Mouse (Mus musculus) cerebellum, postnatal 4 days (tissue): ENCODE data around the gene Fbxo34.

Source experiments
- DNase-seq, 2 experiments: peaks; one replicate each; pipeline ENCODE4 v3.0.0; 2022; ENCODE audit warnings: low spot score in 2 of 2, mixed read lengths in 1 of 2

Gene Fbxo34

DNA sequence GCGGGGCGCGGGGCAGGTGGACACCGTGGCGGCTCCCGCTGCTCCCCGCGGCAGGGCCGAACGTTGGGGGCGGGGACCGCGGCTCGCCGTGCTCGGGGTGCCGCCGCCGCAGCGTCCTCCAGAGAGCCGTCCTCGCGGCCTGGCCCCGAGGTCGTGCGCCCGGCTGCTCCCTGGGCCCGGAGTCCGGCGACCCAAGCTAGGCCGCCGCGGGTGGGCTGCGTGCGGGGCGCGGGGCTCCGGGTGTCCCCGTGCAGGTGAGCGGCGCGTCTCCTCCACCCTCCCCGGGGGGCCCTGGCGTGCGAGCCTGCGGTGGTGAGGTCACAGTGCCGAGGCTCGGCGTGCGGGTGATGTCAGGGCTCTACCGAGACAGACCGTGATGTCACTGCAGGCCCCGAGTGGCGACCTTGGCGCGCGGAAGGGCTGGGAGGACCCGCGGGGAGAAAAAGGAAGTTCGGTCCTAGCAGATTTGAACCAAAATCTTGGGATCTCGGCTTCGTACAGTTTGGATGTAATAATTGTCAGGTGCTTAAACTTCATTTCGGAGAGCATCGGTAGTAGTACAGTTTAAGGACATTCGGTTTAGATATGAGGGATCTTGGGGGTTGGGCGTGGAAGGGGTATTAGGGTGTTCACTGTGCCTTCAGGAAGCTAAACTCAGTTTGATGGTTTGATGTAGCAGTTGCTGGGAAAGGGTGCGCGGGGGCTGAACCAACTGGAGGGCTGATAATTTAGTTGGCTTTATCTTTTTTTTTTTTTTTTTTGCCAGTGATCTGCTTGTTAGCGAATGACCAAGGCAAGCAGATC is 22.7 kb downstream of the Fbxo34 start:
- DNase-seq = peak; percentile 46 to 60

DNA sequence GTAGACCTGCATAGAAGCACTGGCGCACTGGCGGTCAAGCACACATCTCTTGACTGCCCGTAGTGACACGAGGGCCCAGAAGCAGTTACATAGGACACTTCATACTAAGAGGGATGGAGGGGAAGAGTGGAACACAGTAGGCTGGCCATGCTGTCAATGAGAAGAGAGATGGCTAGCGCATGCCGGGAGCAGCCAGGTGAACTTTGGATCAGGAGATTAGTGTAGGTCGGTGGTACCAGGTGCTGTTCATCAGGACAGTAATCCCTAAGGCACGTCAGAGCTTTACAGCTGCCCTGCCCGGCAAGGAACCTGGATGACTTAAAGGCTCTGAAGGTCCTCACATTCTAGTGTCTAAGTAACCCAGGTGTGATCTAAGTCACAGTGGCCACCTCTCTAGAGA is 23.7 kb downstream of the Fbxo34 start:
- DNase-seq = no peak

DNA sequence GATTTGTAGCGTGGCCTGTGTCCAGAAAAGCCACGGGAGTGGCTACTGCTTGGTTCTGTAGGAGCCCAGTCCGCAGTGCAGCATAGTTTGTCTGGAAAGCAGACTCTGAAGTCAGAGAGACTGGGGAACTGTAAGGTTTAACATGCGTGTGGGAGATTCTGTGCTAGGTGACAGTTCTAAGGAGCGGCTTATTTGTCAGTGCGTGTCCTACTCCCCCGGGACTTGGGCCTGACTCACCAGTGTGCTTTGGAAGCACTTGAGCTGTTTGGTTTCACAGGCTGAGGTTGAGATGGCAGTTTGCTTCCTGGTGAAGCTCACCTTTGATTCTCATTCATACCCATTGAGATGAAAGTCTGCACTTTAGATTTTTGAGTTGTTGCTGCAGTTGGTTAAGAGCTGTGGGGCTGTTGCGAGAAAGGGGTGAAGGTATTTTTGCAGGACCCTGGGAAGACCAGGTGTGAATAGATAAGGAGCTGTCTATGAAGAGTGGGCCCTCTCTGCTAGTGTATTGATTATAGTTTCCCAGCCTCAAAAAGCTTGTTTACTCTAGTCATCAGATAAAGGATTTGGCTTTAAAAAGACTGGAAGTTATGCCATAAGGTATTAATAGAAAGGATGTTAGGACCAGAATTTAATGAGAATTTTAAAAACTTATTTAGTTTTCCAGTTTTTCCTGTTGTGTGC is 24.5 kb downstream of the Fbxo34 start:
- DNase-seq = no peak

DNA sequence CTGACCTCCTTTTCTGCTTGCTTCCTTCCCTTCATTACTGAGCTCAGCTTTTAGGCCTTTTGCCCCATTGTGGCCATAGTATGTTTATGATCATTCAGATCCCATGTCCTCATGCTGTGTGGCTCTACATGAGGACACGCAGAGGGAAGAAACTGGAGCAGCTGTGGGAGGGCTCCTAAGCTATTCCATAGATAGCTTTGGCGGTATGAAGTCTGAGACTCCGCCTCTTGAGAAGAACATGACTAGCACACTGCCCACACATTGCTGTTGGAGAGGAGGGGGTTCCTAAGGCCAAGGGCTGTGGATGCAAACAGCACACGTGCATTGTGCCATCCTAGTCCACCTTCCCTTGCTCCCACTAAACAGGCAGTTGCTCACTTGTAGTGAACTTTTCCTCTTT is 26.0 kb downstream of the Fbxo34 start:
- no peak for DNase-seq

DNA sequence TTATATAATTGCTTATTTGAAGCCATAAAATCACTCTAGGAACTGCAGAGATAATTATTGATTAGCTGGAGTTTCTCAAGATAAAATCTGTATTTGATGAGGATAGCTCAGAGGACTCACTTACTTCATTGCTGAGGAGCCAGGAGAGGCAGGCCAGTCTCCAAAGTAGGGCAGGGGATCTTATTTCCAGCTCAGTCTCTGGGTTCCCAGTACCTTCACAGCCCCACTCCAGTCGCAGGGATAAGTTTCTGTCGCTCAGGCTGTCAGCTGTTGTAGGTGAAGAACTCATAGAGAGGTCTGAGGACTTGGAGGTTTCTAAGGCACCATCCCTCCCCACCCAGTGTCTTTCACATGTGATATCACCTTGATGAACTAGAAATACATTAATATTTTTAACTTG is 27.5 kb downstream of the Fbxo34 start:
- DNase-seq = no peak

DNA sequence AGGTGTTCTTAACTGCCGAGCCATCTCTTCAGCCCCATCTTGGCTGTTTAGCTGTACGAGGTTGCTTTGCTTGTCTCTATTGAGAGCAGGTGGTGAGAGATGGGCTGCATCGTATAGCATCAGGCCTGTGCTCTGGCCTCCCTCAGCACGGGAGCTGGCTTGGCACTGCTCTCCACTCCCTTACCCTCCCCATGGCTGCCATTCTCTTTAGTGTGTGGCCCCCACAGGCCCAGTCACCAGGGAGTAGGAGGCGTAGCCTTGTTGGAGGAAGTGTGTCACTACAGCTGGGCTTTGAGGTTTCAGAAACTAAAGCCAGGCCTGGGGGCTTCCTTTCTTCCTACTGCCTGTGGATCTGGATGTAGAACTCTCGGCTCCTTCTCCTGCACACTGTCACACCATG is 32.0 kb downstream of the Fbxo34 start:
- no peak for DNase-seq

DNA sequence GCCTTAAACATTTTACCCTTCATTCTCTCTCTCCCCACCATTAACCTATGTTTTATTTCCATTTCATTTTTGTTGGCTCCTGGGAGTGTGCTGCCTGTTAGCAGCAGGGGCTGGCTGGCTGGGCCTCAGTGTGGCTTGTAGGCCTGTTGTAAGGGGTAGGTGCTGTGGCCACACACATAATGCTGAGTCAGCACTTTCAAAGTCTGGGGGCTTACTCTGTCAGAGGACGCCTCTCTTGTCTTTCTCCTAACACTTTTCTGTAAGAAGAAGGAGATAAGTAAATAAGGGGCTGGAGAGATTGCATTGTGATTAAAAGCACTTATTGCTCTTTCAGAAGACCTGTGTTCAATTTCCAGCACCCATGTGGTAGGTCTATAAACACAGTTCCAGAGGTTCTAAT is 32.9 kb downstream of the Fbxo34 start:
- DNase-seq = no peak

DNA sequence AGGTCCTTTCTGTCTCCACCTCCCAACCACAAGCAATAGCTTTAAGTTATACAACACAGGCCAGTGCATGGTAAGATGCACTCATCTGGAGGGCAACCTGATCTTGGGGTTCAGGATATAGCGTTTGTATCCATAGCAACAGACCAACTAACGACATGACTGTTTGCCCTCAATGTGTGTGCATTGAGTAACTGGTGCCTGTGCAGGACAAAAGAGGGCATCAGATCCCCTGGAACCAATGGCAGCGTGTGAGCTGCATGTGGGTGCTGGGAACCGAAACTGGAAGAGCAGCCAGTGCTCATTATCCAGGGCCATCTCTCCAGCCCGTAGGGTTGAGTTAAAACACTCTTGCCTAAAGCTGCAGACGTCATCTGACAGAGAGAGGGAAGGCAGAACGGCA is 38.5 kb downstream of the Fbxo34 start:
- DNase-seq = no peak

DNA sequence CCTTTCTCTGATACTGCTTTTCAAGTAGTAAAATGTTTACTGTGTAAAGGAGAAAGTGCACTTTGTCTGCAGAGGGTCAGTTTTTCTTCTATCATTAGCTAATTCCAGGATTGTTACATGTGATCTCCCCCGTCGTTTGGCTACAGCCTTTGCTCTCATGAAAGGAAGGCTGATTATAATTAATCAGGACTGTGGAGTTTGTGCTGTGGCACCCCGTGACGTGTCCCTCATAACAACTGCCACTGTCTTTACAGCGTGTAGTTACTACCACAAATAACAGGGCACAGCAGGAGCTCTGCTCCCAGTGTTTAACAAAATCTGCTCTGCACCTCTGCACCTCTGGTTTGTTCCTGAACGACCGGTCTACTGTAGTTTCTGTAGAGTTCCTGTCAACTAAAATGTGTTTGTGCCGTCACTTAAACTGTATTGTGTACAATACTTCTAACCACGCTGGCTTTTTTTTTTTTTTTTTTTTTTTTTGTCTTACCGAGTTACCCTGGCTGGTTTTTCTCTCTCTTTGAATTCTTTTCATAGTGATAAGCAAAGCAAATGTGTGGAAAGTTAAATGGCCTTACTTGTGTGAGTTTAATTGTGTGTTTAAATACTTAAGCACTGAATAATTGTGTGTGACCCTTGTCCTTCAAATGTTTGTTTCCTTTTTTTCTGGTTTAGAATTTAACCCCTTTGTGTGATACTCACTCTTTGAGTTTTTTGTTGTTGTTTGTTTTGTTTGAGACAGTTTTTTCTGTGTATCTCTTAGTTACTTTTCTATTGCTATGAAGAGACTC is 39.3 kb downstream of the Fbxo34 start:
- no peak for DNase-seq

DNA sequence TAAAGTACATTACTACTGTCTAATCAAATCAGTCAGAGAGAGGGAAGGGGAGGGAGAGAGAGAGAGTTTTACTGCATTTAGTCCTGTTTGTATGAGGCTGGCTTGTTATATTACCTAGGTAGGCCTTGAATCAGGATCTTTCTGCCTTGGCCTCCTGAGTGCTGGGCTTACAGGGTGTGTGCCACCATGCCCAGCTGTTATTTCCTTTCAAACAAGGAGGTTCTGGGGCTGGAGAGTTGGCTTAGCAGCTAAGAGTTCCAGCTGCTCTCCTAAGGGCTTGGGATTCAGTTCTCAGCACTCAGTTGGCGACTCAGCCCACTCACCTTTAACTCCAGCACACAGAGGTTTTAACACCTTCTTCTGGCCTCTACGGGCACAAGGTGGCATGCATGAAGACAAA is 40.5 kb downstream of the Fbxo34 start:
- no peak for DNase-seq

DNA sequence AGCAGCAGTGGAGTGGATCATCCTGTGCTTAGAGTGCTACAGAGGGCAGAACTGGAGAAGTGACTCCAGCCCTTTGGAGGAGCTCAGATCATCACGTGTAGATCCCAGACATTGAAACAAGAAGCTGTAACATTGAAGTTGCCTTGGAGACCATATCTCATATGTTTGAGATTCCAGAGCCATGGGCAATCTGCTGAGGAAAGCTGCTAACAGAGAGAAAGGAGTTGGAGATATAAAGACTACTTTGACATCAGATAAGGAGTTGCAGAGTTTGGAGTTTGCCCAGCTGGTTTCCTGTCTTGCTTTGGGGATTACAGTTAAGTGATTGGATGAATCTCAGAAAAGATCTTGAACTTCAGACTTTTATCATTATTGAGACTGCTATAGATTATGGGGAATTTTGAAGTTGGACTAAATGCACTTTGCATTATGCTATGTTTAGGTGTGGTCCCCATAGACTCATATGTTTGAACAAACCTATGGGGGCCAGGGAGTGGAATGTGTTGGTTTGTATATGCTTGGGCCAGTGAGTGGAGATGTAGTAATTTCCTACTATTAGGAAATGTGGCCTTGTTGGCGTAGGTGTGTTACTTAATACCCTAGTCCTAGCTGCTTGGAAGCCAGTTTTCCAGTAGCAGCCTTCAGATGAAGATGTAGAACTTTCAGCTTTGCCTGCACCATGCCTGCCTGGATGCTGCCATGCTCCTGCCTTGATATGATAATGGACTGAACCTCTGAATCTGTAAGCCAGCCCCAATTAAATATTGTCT is 43.6 kb downstream of the Fbxo34 start:
- no peak for DNase-seq

DNA sequence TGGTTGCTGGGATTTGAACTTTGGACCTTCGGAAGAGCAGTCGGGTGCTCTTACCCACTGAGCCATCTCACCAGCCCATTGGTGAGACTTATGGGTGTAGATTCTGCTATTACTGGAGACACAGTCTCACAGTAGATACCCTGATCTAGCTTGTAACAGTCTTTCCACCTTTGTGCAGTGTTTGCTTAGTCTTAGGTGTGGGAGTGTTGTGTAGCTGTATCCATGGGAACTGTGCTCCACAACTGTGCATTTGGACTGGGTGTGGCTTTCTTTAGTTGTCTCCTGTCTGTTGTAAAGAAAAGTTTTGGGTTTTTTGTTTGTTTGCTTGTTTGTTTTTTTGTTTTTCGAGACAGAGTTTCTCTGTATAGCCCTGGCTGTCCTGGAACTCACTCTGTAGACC is 45.7 kb downstream of the Fbxo34 start:
- DNase-seq = no peak

DNA sequence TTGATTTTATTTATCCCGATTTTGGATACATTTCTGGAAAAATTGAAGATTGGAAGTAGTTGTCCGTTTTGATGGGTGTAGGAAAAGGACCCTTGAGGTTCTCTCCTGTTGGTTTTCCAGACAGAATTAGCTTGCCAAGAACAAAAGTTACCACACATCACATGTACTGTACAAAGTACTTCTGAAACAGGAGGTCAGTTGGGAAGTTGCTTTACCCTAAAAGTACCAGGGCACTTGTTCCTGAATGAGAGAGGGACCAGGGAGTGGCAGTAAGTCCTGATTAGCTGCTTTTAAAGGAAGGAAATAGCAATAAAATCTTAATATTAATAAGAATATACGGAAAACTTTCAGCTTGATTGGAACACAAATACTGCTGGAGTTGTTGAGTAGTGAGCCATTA is 46.9 kb downstream of the Fbxo34 start:
- DNase-seq = no peak

DNA sequence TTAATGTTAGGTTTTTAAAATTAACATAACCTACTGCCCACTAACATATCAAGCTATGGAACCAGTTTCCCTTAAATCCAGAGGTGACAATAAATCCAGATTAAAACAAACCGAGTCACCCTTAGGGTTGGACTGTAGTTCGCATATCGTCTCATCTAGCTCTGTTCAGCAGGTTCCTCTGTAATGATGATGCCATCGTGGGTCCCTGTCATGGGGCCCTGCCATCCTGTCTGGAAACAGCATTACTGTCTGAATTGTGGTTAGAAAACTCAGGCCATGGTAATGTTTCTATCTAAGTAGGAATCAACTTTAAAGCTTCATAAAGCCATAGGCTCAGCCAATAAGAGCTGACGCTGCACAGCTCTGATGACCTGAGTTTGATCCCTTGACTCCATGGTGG is 48.4 kb downstream of the Fbxo34 start:
- no peak for DNase-seq

DNA sequence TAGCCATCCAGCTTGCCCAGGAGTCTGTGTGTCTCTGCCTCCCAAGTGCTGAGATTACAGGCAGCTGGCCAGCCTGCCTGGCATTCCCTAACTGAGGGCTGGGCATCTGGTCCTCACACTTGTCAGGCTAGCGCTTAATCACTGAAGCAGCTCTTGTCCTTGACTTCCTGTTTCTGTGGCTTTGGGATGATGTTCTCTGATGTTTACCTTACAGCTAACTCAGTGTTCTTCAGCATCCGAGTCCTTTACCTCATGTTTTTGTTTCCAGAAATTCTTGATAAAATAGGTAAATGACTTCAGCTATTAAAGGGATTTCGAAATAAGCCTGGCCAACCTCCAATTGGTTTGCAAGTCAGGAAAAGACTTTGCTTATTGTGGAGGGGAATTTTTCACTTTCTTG is 53.8 kb downstream of the Fbxo34 start:
- no peak for DNase-seq

DNA sequence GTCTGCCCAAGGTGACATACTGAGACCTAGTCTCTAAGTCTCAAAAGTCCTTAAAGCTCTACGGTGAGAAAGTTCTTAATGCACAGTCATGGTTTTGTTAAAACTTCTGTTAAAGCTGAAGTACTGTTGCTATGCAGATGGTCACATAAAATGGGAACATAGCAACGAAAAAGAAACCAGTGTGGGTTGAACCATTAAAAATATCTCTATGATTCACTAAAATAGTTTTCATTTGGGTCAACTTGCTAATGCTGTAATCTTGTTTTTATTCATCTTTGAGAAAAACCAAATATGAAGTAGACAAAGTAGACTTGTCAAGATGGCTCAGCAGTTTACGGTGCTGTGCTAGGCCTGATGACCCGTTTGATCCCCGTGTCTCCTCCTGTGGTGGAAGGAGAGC is 56.5 kb downstream of the Fbxo34 start:
- DNase-seq = no peak

DNA sequence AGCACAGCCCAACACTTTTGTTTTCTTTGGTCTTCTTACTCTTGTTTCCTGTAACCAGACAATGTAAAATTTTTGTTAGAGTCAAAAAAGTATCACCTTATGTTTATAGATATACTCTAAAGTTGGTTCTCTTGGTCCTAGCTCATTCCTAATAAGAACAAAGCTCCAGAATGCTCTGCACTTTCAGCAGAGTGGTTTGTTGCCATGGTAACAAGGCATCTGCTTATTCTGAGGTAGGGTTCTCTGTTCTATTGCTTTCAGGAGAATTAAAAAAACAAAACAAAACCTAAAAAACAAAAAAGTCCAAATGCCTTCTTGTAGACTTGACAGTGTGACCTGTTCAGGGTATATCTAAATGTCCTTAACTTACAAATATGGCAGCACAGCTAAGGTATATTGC is 57.8 kb downstream of the Fbxo34 start:
- no peak for DNase-seq

DNA sequence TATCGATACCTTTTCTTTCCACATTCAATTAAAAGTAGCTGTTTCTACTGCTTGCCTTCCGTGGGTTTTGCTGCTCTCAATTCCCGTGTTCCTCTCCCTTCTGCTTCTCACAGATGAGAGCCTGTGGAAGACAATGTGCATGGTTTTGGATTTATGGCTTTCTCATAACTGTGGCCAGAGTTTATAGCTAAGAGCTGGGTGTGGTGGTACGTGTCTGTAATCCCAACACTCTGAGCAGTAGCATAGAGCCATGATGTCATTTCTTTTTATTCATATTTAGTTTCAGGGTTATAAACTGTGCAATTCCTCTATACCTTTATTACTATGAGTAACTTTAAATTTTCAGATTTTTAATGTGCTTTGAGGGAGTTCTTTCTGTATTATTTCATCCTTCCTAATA is 60.0 kb downstream of the Fbxo34 start:
- DNase-seq = no peak

DNA sequence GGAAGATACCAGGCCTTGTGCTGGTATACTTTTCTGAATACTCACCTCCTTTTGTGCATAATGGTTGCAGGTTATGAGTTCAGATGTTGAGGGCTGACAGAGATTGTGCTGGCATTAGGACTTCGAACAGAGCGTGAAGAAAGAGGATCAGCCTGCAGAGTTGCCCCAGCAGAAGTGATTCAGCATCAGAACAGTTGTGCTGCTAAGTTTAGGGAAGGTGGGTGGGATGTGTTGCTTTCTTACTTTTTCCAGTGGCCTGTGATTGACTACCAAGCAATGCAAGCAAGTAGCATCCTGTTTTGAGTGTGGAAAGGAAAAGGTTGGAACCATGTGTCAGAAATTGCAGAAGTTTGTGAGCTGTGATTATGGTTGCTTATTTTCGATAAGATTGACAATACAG is 63.4 kb downstream of the Fbxo34 start:
- no peak for DNase-seq

DNA sequence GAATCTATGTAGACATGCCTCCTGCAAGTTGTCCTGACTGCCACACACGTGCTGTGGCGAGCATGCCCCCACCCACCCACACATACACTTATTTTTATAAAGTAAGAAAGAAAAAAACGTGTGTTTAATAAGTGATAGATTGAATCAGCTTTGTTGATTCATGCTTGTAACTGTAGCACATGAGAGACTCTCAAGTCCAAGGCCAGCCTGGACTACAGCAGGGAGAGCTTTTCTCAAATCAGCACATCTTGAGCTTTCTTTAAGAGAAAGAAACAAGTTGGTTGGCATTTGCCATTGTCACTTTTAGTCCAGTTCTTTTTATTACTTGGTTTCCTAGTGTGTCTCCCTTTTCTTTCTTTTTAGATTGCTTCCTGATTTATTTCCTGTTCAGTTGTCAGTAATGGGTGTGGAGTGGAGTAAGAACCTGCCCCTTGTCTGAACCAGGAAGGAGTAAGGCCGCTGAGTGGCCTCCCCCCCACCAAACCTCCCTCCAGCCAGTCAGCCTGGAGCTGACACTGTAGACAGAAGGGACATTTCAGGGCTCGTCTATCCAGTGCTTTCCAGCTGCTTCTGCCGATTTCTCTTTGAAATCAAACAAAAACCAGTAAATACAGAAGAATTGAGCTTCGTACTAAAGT is 64.7 kb downstream of the Fbxo34 start:
- no peak for DNase-seq

DNA sequence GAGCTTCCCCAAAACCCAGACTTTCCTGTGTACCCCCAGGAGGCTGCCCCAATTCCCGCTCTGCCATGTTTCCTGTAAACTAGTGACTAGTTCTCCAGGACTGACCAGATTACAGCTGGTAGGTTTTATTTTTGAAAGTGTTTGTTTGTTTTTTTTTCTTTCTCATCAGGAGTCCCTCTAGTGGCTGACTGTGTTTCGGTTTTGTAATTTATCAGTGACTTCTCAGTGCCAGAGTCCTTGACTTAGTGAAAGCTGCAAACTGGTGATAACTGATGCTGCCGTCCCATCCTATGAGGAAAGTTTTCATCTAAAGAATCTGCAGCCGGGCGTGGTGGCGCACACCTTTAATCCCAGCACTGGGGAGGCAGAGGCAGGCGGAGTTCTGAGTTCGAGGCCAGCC is 65.4 kb downstream of the Fbxo34 start:
- DNase-seq = no peak

DNA sequence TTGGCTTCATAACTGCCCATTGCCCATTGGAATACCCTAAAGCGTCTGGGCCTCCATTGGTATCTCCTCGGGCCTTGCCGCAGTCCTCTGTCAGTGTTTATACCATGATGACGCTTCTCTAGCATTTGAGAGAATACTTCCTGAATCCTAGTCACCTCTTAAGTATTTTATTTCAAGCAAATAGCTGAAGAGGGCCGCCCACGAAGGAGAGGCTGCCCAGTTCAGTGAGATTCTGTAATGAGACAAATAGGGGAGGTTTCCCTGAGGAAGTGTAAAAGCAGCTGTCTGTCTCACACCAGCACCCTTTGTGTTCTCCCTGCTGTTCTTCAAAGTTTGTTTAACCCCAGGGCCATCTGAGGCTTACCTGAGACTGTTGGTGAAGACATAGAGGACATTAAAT is 66.5 kb downstream of the Fbxo34 start:
- no peak for DNase-seq
